Mouse (Mus musculus) heart, embryonic 10.5 days (tissue): Measurements from ENCODE around the gene Tmem202. TPM values are rescaled to one million over a fixed set of nuclear protein-coding genes. Genes with fewer than 3 reads are reported as not detected.

Source experiments
- DNase-seq: peaks from one replicate; pipeline ENCODE4 v3.0.0-alpha.2; 2017; ENCODE audit warnings: low spot score
- H3K27ac ChIP-seq: fragments of 300-500 bp; sonication (generic); 2 replicates; pipeline ENCODE4 v1.5.1; 2016; ENCODE audit warnings: mild to moderate bottlenecking
- H3K27me3 ChIP-seq: fragments of 300-500 bp; sonication (generic); 2 replicates; pipeline ENCODE4 v1.6.1; 2016; ENCODE audit warnings: mild to moderate bottlenecking; ENCODE audit not compliant: poor library complexity, insufficient read depth, severe bottlenecking
- H3K36me3 ChIP-seq: fragments of 300-500 bp; sonication (generic); 2 replicates; pipeline ENCODE4 v1.6.1; 2016; ENCODE audit warnings: mild to moderate bottlenecking, moderate library complexity
- H3K4me1 ChIP-seq: fragments of 300-500 bp; sonication (generic); 2 replicates; pipeline ENCODE4 v1.6.1; 2016; ENCODE audit warnings: mild to moderate bottlenecking
- H3K4me3 ChIP-seq: fragments of 300-500 bp; sonication (generic); 2 replicates; pipeline ENCODE4 v1.5.1; 2016; ENCODE audit warnings: mild to moderate bottlenecking, moderate library complexity
- H3K9me3 ChIP-seq: fragments of 300-500 bp; sonication (generic); 2 replicates; pipeline ENCODE4 v1.6.1; 2016; ENCODE audit warnings: mild to moderate bottlenecking, moderate library complexity
- WGBS: fragments of 180-500 bp; shearing (Covaris S2); methylation state at CpG from one replicate; pipeline ENCODE4 v1.1.7; 2016; 5-methylcytosine and 5-hydroxymethylcytosine counted together
- polyA plus RNA-seq: library from polyadenylated mRNA; unstranded; fragments of >200 nt; fragmentation: Nextera tagmentation; extraction: Ambion mirVana; gene quantifications from 2 replicates; pipeline ENCODE4 v1.2.1, GENCODE M21; 2016

The Tmem202 gene
- 0.11 and 0.26 TPM in 2 replicates for polyA plus RNA-seq

DNA sequence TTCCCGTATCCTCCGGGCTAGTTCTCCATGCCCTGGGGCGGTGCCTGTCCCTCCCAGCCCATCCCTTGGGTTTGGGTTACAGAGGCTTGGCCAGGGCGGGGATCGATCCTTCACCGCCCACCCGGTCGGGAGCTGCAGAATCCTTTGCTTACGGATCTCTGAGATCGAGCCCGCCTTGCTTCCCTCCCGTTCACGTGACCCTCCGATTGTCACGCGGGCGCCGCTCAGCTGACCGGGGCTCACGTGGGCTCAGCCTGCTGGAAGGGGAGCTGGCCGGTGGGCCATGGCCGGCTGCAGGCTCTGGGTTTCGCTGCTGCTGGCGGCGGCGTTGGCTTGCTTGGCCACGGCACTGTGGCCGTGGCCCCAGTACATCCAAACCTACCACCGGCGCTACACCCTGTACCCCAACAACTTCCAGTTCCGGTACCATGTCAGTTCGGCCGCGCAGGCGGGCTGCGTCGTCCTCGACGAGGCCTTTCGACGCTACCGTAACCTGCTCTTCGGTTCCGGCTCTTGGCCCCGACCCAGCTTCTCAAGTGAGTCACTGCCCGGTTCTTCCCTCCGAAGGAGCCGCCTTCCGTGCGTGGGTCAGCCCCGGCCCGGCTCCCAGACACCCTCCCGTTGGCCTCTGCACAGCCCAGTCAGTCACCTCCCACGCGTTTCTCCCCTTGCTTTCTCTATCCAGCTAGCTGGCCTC, at the start of gene Tmem202, which contains the start of gene Hexa:
TSS of gene Tmem202 (minus strand) at position 407 of the 697 bp plus-strand sequence.
TSS of gene Hexa (plus strand) at position 100 of the 697 bp plus-strand sequence.
- 2% methylated on average over 55 of the region's 55 CpGs for WGBS
- DNase-seq = peak; percentile 94

GRCm38 (mm10) chr9:59588710-59589671, 49.3 kb upstream of the Tmem202 start:
- no peak overlapping the region for H3K4me3 ChIP-seq
- no peaks in the 10 kb centered on the region for H3K36me3 ChIP-seq
- H3K27ac ChIP-seq = no peak overlapping the region
- no peaks in the 10 kb centered on the region for H3K9me3 ChIP-seq
- 45% methylated on average over 12 of the region's 12 CpGs for WGBS
- DNase-seq = no peak
- peaks cover 6% of the 10 kb centered on the region; the same call in 1 of the 2 replicates for H3K4me1 ChIP-seq
- peaks cover 49% of the 10 kb centered on the region for H3K27me3 ChIP-seq

More for the DNA sequence above, at the start of gene Tmem202, which contains the start of gene Hexa:
- Histone ChIP-seq H3K27ac (peak within 1 kb of the TSS; percentile 91), H3K4me1 (peaks cover 27% of the 10 kb centered on the region), H3K9me3 (no peaks in the 10 kb centered on the region), H3K4me3 (peak within 1 kb of the TSS; percentile 76), H3K36me3 (no peaks in the 10 kb centered on the region), H3K27me3 (no peaks in the 10 kb centered on the region)

DNA sequence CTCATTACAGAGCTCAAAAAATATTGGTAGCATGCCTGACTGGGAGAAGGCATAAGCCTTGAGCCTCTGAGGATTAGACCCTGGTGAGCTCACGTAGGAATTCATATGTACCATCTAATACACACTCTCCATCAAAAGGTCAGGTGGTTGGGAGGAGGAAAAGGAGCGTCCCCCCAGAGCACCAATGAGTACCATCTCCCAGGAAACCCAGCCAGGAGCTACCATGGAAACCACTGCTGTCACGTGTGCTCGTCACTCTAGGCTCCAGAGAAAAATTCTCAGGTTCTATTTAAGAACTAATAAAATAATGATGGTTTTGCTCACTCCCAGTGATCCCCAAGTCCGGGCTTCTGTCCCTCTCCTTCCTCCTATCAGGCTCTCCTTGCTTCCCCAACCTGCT, 48.6 kb upstream of the Tmem202 start:
- H3K9me3 ChIP-seq = no peaks in the 10 kb centered on the region
- H3K4me3 ChIP-seq = no peak overlapping the region
- peaks cover 53% of the 10 kb centered on the region for H3K27me3 ChIP-seq
- H3K27ac ChIP-seq = no peak overlapping the region
- peaks cover 6% of the 10 kb centered on the region; the same call in 1 of the 2 replicates for H3K4me1 ChIP-seq
- 58% methylated on average over 5 of the region's 5 CpGs for WGBS
- no peak for DNase-seq
- H3K36me3 ChIP-seq = no peaks in the 10 kb centered on the region

- Histone ChIP-seq H3K4me1 (peaks cover 6% of the 10 kb centered on the region; the same call in 1 of the 2 replicates), H3K27ac (no peak overlapping the region), H3K27me3 (peaks cover 49% of the 10 kb centered on the region), H3K4me3 (peak overlapping the region; percentile 42), H3K9me3 (no peaks in the 10 kb centered on the region), H3K36me3 (no peaks in the 10 kb centered on the region)
- peak; percentile 88 for DNase-seq
- 6% methylated on average over 13 of the region's 13 CpGs for WGBS
Measured at GRCm38 (mm10) chr9:59584871-59585308, 45.2 kb upstream of the Tmem202 start.

GRCm38 (mm10) chr9:59578505-59578867, 38.8 kb upstream of the Tmem202 start:
- no peak overlapping the region for H3K27ac ChIP-seq
- H3K36me3 ChIP-seq = no peaks in the 10 kb centered on the region
- DNase-seq = no peak
- H3K4me1 ChIP-seq = peaks cover 17% of the 10 kb centered on the region
- no peaks in the 10 kb centered on the region for H3K9me3 ChIP-seq
- WGBS = under 1% methylated on average over 18 of the region's 20 CpGs
- peak overlapping the region; percentile 58 for H3K4me3 ChIP-seq
- H3K27me3 ChIP-seq = peaks cover 42% of the 10 kb centered on the region

DNA sequence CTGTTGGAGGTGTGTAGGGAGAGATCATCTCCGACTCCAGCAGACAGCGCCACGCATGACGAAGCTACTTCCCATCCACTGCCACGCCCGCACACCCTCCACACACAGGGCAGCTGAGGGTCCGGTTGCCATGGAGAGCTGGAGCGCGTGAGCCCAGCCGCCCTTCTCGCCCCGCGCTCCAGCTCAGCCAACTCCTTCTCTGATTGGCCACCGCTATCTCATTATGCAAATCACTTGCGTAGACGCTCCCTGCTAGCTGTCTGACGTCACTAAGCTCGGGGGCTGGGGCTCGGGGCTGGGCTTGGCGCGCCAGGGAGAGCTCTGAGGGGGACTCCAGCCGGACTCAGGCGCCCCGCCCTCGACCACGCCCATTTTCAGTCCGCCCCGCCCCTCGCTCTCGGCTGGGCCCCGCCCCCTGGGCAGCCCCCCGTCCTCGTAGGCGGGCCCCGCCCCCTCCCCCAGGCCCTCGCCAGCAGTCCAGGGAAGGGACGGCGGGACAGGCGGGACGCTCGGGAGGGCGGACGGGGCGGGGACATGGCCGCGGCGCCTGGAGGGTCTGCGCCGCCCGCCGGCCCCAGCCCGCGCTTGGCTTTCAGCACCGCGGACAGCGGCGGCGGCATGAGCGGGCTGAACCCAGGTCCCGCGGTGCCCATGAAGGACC, 38.3 kb upstream of the Tmem202 start, which contains the start of gene Celf6:
TSS of gene Celf6 (plus strand) at position 74 of the 661 bp plus-strand sequence.
- peaks cover 17% of the 10 kb centered on the region for H3K4me1 ChIP-seq
- under 1% methylated on average over 59 of the region's 61 CpGs for WGBS
- H3K4me3 ChIP-seq = peak within 1 kb of the TSS; percentile 58
- peak; percentile 100 for DNase-seq
- H3K27ac ChIP-seq = no peak within 1 kb of the TSS
- no peaks in the 10 kb centered on the region for H3K36me3 ChIP-seq
- H3K9me3 ChIP-seq = no peaks in the 10 kb centered on the region
- peaks cover 42% of the 10 kb centered on the region for H3K27me3 ChIP-seq

GRCm38 (mm10) chr9:59577401-59577800, 37.8 kb upstream of the Tmem202 start:
- H3K27me3 ChIP-seq = peaks cover 42% of the 10 kb centered on the region
- WGBS = 14% methylated on average over 13 of the region's 13 CpGs

DNA sequence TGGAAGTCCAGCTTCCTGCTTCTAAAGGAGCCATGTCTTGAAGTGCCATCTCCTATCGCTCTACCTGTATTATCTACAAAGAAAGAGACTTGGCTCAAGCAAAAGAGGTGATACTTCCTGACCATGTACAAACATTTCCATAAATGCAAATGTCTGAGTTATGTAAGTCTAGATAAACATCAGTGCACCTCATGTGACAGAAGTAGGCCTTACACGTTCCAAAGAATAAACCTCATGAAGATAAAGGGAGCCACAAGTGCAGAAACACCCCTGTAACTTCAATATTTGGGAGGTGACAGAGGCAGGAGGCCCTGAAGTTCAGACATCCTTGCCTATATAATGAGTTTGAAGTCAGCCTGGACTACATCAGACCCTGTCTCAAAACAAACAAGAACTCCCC, 32.2 kb upstream of the Tmem202 start:
- no peak overlapping the region for H3K27ac ChIP-seq
- H3K4me3 ChIP-seq = no peak overlapping the region
- no peaks in the 10 kb centered on the region for H3K36me3 ChIP-seq
- no peak for DNase-seq
- H3K9me3 ChIP-seq = no peaks in the 10 kb centered on the region
- no peaks in the 10 kb centered on the region for H3K4me1 ChIP-seq
- WGBS = 72% methylated on average over 2 of the region's 2 CpGs
- peaks cover 11% of the 10 kb centered on the region for H3K27me3 ChIP-seq

More at GRCm38 (mm10) chr9:59577401-59577800, 37.8 kb upstream of the Tmem202 start:
- DNase-seq = no peak
- Histone ChIP-seq H3K4me1 (peaks cover 17% of the 10 kb centered on the region), H3K27ac (no peak overlapping the region), H3K4me3 (peak overlapping the region; percentile 58), H3K9me3 (no peaks in the 10 kb centered on the region), H3K36me3 (no peaks in the 10 kb centered on the region)

- no peak overlapping the region for H3K27ac ChIP-seq
- 23% methylated on average over 6 of the region's 6 CpGs for WGBS
- H3K4me3 ChIP-seq = no peak overlapping the region
- no peaks in the 10 kb centered on the region for H3K27me3 ChIP-seq
- peaks cover 31% of the 10 kb centered on the region for H3K36me3 ChIP-seq
- H3K4me1 ChIP-seq = no peaks in the 10 kb centered on the region
- H3K9me3 ChIP-seq = no peaks in the 10 kb centered on the region
- DNase-seq = no peak
Measured at GRCm38 (mm10) chr9:59567111-59567510, 27.5 kb upstream of the Tmem202 start.

DNA sequence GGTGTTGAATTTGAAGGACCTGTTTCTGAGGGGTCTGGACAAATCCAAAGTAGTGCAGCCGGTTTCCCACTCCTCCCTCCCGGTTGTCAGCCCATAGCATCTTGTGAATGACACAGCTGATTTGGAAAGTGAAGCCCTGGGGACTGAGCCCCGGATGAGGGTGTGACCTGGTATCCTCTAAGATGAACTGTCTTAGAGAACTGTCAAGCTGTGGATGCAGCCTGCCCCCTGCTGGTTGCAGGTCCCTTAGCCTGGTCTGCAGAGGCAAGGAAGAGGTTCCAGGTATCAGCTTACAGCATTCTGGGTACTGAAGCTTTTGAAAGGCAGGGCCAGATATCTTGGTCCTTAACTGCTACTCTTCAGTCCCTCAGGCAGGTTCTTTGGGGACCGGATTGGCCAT, 26.0 kb upstream of the Tmem202 start:
- Histone ChIP-seq H3K27ac (no peak overlapping the region), H3K27me3 (no peaks in the 10 kb centered on the region), H3K9me3 (no peaks in the 10 kb centered on the region), H3K4me1 (no peaks in the 10 kb centered on the region), H3K36me3 (peaks cover 46% of the 10 kb centered on the region), H3K4me3 (no peak overlapping the region)
- peak; percentile 88 for DNase-seq
- 19% methylated on average over 4 of the region's 4 CpGs for whole genome bisulfite sequencing

DNA sequence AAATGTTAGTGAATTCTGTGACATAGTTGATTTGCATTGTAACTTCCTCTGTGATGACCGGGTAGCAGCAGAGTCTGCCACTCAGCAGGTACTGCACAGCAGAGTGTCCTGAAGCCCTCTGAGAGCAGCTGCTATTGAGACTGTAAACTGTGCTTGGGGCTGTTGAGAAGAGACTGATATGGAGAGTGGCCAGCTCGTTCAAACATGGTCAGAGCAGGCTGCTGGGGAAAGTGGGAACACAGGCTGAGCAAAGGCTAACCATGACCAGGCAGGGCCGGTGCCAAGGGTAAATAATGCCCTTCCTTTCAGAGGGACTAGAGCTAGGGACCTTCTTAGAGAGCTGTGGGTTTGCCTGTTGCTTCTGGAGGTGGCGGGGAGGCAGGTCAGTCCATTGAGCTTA, 14.1 kb upstream of the Tmem202 start:
- H3K27ac ChIP-seq = no peak overlapping the region
- H3K36me3 ChIP-seq = peaks cover 39% of the 10 kb centered on the region
- no peak overlapping the region for H3K4me3 ChIP-seq
- peaks cover 16% of the 10 kb centered on the region for H3K4me1 ChIP-seq
- DNase-seq = no peak
- 70% methylated on average over 4 of the region's 4 CpGs for WGBS
- no peaks in the 10 kb centered on the region for H3K27me3 ChIP-seq
- H3K9me3 ChIP-seq = no peaks in the 10 kb centered on the region

DNA sequence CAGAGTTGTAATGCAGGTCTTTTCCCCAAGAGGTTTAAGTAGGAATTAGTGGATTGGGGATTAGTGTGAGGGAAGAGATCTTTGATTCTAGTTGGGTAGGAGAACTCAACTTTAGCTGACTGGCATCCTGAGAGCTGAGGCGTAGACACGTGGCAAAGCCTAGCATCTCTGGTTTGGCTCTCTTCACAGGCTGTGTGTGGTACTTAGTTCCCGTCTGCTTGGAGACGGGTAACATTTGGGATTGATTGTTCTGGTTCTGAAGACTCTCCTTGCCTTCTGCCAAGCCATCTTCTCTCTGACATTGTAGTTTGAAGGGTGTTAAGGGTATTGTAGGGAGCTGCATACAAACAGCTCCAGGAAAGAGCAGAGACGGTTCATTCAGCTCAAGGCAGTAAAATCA, 13.0 kb upstream of the Tmem202 start:
- no peak for DNase-seq
- no peaks in the 10 kb centered on the region for H3K27me3 ChIP-seq
- 82% methylated on average over 5 of the region's 5 CpGs for WGBS
- H3K4me1 ChIP-seq = peaks cover 16% of the 10 kb centered on the region
- no peak overlapping the region for H3K27ac ChIP-seq
- no peak overlapping the region for H3K4me3 ChIP-seq
- H3K36me3 ChIP-seq = peaks cover 31% of the 10 kb centered on the region
- no peaks in the 10 kb centered on the region for H3K9me3 ChIP-seq
